Mouse (Mus musculus) cerebellum, adult 2 months (tissue): ENCODE measurements around the gene Nr4a2.

Experiments used
- CTCF ChIP-seq: fragments of 200-500 bp; IDR thresholded peaks from 2 replicates; pipeline ENCODE4 v1.5.1; 2011; ENCODE audit warnings: low read depth, mild to moderate bottlenecking, control low read depth, low read length, moderate library complexity, borderline replicate concordance; ENCODE audit not compliant: insufficient read depth
- POLR2A ChIP-seq: fragments of 200-500 bp; IDR thresholded peaks from 2 replicates; pipeline ENCODE4 v1.6.1; 2011; ENCODE audit warnings: low read length, control low read depth, borderline replicate concordance; ENCODE audit not compliant: insufficient read depth

DNA sequence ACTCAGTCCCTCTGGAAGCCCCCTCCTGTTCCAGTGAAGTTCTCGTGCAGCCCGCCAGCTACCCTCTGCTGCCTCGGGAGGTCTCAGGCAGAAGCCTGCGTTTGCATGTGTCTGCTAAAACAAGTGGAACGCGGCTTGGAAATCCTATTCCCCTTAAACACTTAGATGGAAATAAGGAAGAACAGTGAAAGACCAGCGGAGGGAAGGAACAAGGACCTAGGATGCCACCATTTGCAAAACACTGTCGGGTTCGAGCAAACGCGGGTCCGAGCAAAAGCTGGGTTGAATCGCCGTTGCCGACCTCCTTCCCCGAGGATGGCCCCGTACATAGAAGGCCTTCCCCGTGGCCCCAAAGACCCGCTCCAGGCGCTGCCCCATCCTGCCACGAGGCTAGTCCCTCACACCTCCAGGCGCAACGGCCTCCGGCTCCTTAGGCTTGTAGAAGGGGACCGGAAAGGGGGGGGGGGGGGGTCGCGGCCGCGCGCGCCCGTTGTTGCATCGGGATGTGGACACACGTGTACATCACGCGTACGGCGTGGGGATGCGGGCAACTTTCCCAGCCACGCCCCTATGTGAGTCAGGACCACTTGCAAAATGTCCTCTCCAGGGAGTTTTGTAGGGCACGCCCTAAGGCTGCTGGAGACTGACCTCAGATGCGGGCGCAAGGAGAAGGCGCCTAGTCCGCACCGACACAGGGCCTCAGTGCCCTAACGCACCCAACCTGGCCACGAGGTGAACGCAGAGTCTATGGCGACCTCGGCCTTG lies 21.5 kb downstream of the Nr4a2 start:
- no peak for TF ChIP-seq POLR2A
- no peak for TF ChIP-seq CTCF
